Comparison of ENCODE assay signal across 9 mouse cellular contexts in the genomic region with DNA sequence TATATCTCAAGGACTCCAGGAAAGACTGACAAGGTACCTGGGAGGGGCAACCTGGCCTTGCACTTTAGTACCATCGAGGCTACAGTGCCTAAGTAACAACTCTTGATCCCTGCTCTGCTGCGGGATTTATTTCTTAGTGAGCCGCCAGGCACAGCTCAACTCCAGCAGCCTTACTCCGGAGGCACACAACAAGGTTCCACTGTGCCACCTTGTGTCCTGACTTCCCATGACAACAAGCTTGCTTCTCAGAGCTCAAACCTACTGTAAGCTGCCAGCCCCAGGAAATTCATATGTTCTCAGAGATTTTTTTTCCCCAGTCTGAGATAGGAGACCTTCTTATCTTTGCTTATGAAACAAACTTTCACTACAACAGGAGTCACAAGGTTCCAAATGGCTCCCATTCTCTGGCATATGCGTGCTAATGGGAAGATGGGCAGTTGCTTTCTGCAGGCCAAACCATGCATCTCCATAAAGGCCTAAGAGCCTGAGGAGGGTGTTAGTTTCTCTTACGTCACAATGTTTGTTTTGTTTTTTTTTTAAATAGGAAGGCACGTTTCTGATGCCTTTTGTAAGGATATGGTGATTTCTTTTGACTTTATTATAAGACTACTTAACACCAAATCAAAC.
A peak's percentile ranks its signal among the peaks of the same experiment; 100 is the strongest.
DNase-seq lines count a peak whose midpoint lies in the region; ATAC-seq and TF ChIP-seq lines count a peak whose summit lies in the region.
"Had no signal": no experiment of that assay in that cellular context is flagged by ENCODE, and none has a peak within 500 bp of the region (broad histone marks: within the 10 kb centered on the region; RNA-seq: fewer than 3 reads in every experiment).

No protein-coding gene starts in this region.

- H3K4me3 ChIP-seq in forebrain, embryonic 14.5 days (ENCODE audit: low read depth, low read length) = no peak overlapping the region
- no peak overlapping the region for H3K4me3 ChIP-seq in forebrain, embryonic 12.5 days (replicated peaks)
- no peak overlapping the region for H3K4me3 ChIP-seq in heart, postnatal 0 days (ENCODE audit: low read depth, low read length)

- H3K4me2 ChIP-seq in forebrain, embryonic 14.5 days (ENCODE audit: low read length) = no peak overlapping the region
- no peak overlapping the region for H3K4me2 ChIP-seq in forebrain, embryonic 12.5 days
- no peak overlapping the region for H3K4me2 ChIP-seq in heart, postnatal 0 days (ENCODE audit: low read depth, low read length)

- no peak for TF ChIP-seq EP300 in heart, postnatal 0 days (IDR thresholded peaks at IDR 0.05; ENCODE audit: low read depth)

- H3K27ac ChIP-seq in forebrain, embryonic 14.5 days (ENCODE audit: low read depth, low read length) = no peak overlapping the region
- H3K27ac ChIP-seq in forebrain, embryonic 12.5 days = no peak overlapping the region
- no peak overlapping the region for H3K27ac ChIP-seq in heart, postnatal 0 days (ENCODE audit: low read depth)

- no peaks in the 10 kb centered on the region for H3K4me1 ChIP-seq in forebrain, embryonic 14.5 days (ENCODE audit: control insufficient read depth, insufficient read depth, low read length)
- peaks cover 22% of the 10 kb centered on the region for H3K4me1 ChIP-seq in forebrain, embryonic 12.5 days
- peaks cover 9% of the 10 kb centered on the region; the same call in 1 of the 2 replicates for H3K4me1 ChIP-seq in heart, postnatal 0 days (ENCODE audit: control insufficient read depth, insufficient read depth)

- TF ChIP-seq CTCF in heart, postnatal 0 days (IDR thresholded peaks at IDR 0.05; ENCODE audit: low read depth) = peak; percentile 57

- no peak for ATAC-seq in forebrain, embryonic 14.5 days
- ATAC-seq in forebrain, embryonic 12.5 days (ENCODE audit: low FRiP score) = no peak
- ATAC-seq in heart, postnatal 0 days (ENCODE audit: insufficient read depth, low read depth) = peak; percentile 51; the same call in 1 of the 2 replicates

- H3K9me3 ChIP-seq in forebrain, embryonic 14.5 days (replicated peaks; ENCODE audit: control insufficient read depth, low read length) = no peaks in the 10 kb centered on the region
- no peaks in the 10 kb centered on the region for H3K9me3 ChIP-seq in forebrain, embryonic 12.5 days
- H3K9me3 ChIP-seq in heart, postnatal 0 days (replicated peaks; ENCODE audit: control insufficient read depth, low read length) = no peaks in the 10 kb centered on the region

- peak; percentile 58 for DNase-seq in forebrain, embryonic 14.5 days (ENCODE audit: low spot score)
- DNase-seq in left cerebral cortex, postnatal 4 days = peak; percentile 18
- DNase-seq in left cerebral cortex, postnatal 36 days (ENCODE audit: low spot score in 2 of 2) = no peak
- peak; percentile 46 for DNase-seq in ZHBTc4 (ENCODE audit: low read depth, low spot score)
- DNase-seq in heart, postnatal 0 days (ENCODE audit: low spot score) = peak; percentile 20
- no peak for DNase-seq in urinary bladder, adult 18-20 months (ENCODE audit: low spot score in 2 of 2)
- no peak for DNase-seq in gastrocnemius, postnatal 10 days

- intact Hi-C loops in left cerebral cortex, postnatal 4 days (cut with DNase I) = loop anchor here (10.0 kb wide), 1 partner anchor 942 kb away; no protein-coding TSS in a partner anchor
- intact Hi-C loops in left cerebral cortex, postnatal 36 days (cut with DNase I) = loop anchor here (5.0 kb wide), 1 partner anchor 940 kb away; no protein-coding TSS in a partner anchor

- H3K9ac ChIP-seq in forebrain, embryonic 14.5 days (ENCODE audit: low read length) = no peak overlapping the region
- H3K9ac ChIP-seq in forebrain, embryonic 12.5 days = no peak overlapping the region
- no peak overlapping the region for H3K9ac ChIP-seq in heart, postnatal 0 days (replicated peaks; ENCODE audit: low read depth, low read length)

- H3K36me3 ChIP-seq in forebrain, embryonic 14.5 days (ENCODE audit: control insufficient read depth, insufficient read depth, low read length) = 0 out of 2 replicates have a peak, but pooled peaks cover 5% of the 10 kb centered on the region
- 0 out of 2 replicates have a peak, but pooled peaks cover 5% of the 10 kb centered on the region for H3K36me3 ChIP-seq in forebrain, embryonic 12.5 days (replicated peaks)
- no peaks in the 10 kb centered on the region for H3K36me3 ChIP-seq in heart, postnatal 0 days (replicated peaks; ENCODE audit: control insufficient read depth, insufficient read depth, low read length)

- H3K27me3 ChIP-seq in forebrain, embryonic 14.5 days (replicated peaks; ENCODE audit: control insufficient read depth, insufficient read depth, low read length) = no peaks in the 10 kb centered on the region
- H3K27me3 ChIP-seq in forebrain, embryonic 12.5 days = no peaks in the 10 kb centered on the region
- H3K27me3 ChIP-seq in heart, postnatal 0 days (ENCODE audit: control insufficient read depth, insufficient read depth, low read length) = no peaks in the 10 kb centered on the region
- H3K27me3 ChIP-seq: CH12.LX had no signal

- WGBS in forebrain, embryonic 14.5 days = 53% methylated on average over 7 of the region's 7 CpGs
- WGBS in forebrain, embryonic 12.5 days = 59% methylated on average over 7 of the region's 7 CpGs
- 36% methylated on average over 7 of the region's 7 CpGs for WGBS in heart, postnatal 0 days

Comparison
In these comparisons a context has a peak if more than half of its experiments do, and no peak if none do; other contexts are left out.
1. DNase-seq: peak in forebrain, embryonic 14.5 days (single experiment), left cerebral cortex, postnatal 4 days (single experiment), ZHBTc4 (single experiment) and heart, postnatal 0 days (single experiment); none in left cerebral cortex, postnatal 36 days (0 of 2), urinary bladder, adult 18-20 months (0 of 2) and gastrocnemius, postnatal 10 days (single experiment).